Mouse (Mus musculus) hindbrain, embryonic 14.5 days (tissue): ENCODE results near the gene Chrm3. TPM values are rescaled to one million over a fixed set of nuclear protein-coding genes. Genes with fewer than 3 reads are reported as not detected.

Source experiments
- ATAC-seq: fragments of 200-750 bp; cut with Nextera tagmentation; 2 replicates; pipeline ENCODE4 v1.8.0; 2017; ENCODE audit warnings: moderate number of reproducible peaks, mild to moderate bottlenecking, moderate TSS enrichment, moderate library complexity; ENCODE audit not compliant: low FRiP score
- DNase-seq: peaks from one replicate; pipeline ENCODE4 v3.0.0-alpha.2; 2015; ENCODE audit warnings: low spot score
- H3K27ac ChIP-seq: fragments of 300-500 bp; sonication (generic); 2 replicates; pipeline ENCODE4 v1.5.1; 2014; ENCODE audit warnings: mild to moderate bottlenecking, moderate library complexity
- H3K27me3 ChIP-seq: fragments of 300-500 bp; sonication (generic); 2 replicates; pipeline ENCODE4 v1.6.1; 2014; ENCODE audit warnings: mild to moderate bottlenecking, low read length, mixed read lengths; ENCODE audit not compliant: control insufficient read depth, insufficient read depth
- H3K36me3 ChIP-seq: fragments of 300-500 bp; sonication (generic); replicated peaks from 2 replicates; pipeline ENCODE4 v1.6.1; 2014; ENCODE audit not compliant: control insufficient read depth, insufficient read depth
- H3K4me1 ChIP-seq: fragments of 300-500 bp; sonication (generic); replicated peaks from 2 replicates; pipeline ENCODE4 v1.6.1; 2014; ENCODE audit warnings: antibody characterized with exemption, low read length, mixed read lengths; ENCODE audit not compliant: control insufficient read depth, insufficient read depth
- H3K4me2 ChIP-seq: fragments of 300-500 bp; sonication (generic); replicated peaks from 2 replicates; pipeline ENCODE4 v1.6.1; 2014; ENCODE audit warnings: mild to moderate bottlenecking, moderate library complexity
- H3K4me3 ChIP-seq: fragments of 300-500 bp; sonication (generic); replicated peaks from 2 replicates; pipeline ENCODE4 v1.5.1; 2014; ENCODE audit warnings: mild to moderate bottlenecking, low read length
- H3K9ac ChIP-seq: fragments of 300-500 bp; sonication (generic); 2 replicates; pipeline ENCODE4 v1.6.1; 2014
- H3K9me3 ChIP-seq: fragments of 300-500 bp; sonication (generic); 2 replicates; pipeline ENCODE4 v1.6.1; 2016; ENCODE audit warnings: low read length; ENCODE audit not compliant: control insufficient read depth
- WGBS: fragments of 180-500 bp; shearing (Covaris S2); extraction: QIAGEN DNeasy Blood & Tissue Kit; methylation state at CpG from one replicate; pipeline ENCODE4 v1.1.7; 2014; 5-methylcytosine and 5-hydroxymethylcytosine counted together
- polyA plus RNA-seq: library from polyadenylated mRNA; unstranded; fragments of >200 nt; fragmentation: Nextera tagmentation; extraction: Ambion mirVana; gene quantifications from 2 replicates; pipeline ENCODE4 v1.2.1, GENCODE M21; 2014

The Chrm3 gene
- polyA plus RNA-seq, 1 experiment from 2014 or later: 3.8 TPM

DNA sequence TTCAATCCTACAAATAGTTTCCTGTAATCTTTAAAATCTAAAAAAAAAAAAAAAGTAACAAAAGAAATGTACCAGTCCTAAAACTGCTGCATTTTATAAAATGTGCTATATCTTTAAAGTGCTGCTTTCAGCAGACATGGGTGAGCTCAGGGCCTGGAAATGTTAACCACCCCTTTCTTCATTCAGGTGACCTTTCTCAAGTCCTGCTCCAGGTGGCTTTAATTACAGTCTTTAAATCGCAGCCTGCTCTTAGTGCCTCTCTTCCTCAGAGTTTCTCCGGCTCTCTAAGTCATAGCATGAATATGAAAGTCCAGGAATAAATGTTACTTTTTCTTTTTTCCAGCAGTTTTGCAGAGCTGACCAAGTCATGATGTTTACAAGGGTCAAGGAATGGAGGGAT is 229.6 kb downstream of the Chrm3 start:
- WGBS: 84% methylated on average over 2 of the region's 2 CpGs
- no peak overlapping the region for H3K4me3 ChIP-seq

DNA sequence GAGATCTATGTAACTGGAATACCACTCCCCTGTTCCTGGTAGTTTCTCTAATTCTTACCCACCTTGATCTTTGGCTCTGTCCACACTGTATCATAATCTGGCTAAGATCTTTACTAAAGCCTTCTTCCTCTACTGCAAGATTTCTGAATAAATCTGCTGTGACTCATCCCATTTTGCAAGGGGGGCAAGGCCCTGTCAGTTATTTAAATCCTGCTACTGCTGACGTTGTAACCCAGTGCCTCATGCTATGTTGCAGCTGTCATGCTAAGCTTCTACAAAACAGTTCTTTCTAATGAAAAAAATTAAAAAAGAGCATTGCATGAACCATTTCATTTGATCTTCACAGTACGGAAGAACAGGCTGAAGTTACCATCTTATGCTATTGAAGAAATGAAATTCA is 248.4 kb downstream of the Chrm3 start:
- H3K27ac ChIP-seq: no peak overlapping the region
- no peaks in the 10 kb centered on the region for H3K36me3 ChIP-seq
- DNase-seq (no peak), ATAC-seq (no peak)
- H3K9ac ChIP-seq: no peak overlapping the region
- no peak overlapping the region for H3K4me2 ChIP-seq
- H3K27me3 ChIP-seq: no peaks in the 10 kb centered on the region
- no peak overlapping the region for H3K4me3 ChIP-seq
- H3K9me3 ChIP-seq: no peaks in the 10 kb centered on the region
- WGBS: 78% methylated on average over 2 of the region's 2 CpGs
- no peaks in the 10 kb centered on the region for H3K4me1 ChIP-seq

More for the DNA sequence above, 229.6 kb downstream of the Chrm3 start:
- no peaks in the 10 kb centered on the region for H3K36me3 ChIP-seq
- no peak overlapping the region for H3K4me2 ChIP-seq
- no peaks in the 10 kb centered on the region for H3K9me3 ChIP-seq
- H3K4me1 ChIP-seq: no peaks in the 10 kb centered on the region
- no peak overlapping the region for H3K27ac ChIP-seq
- no peaks in the 10 kb centered on the region for H3K27me3 ChIP-seq
- no peak overlapping the region for H3K9ac ChIP-seq
- ATAC-seq (no peak), DNase-seq (no peak)

DNA sequence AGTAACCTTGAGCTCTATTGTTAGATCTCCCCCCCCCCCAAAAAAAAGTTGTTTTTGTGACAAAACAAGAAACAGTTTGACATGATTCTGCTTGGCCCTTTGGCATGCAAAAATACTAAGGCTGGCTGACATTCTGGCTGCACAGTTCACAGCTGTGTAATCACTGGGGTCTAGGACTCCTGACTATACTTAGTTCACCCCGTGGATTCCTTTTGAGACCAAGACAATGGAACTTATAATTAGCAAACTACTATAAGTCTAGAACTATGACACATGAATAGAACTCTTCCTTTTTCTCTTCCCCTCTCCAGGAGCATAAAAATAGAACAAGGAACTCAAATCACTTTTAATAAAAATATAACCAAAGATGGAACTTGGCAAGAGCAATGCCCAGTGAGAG is 251.1 kb downstream of the Chrm3 start:
- no peaks in the 10 kb centered on the region for H3K27me3 ChIP-seq
- WGBS: 36% methylated on average over 1 of the region's 1 CpGs
- DNase-seq: no peak
- H3K27ac ChIP-seq: no peak overlapping the region
- H3K9me3 ChIP-seq: no peaks in the 10 kb centered on the region
- H3K4me1 ChIP-seq: no peaks in the 10 kb centered on the region
- no peak for ATAC-seq
- H3K4me3 ChIP-seq: no peak overlapping the region
- no peak overlapping the region for H3K4me2 ChIP-seq
- H3K36me3 ChIP-seq: no peaks in the 10 kb centered on the region
- no peak overlapping the region for H3K9ac ChIP-seq

DNA sequence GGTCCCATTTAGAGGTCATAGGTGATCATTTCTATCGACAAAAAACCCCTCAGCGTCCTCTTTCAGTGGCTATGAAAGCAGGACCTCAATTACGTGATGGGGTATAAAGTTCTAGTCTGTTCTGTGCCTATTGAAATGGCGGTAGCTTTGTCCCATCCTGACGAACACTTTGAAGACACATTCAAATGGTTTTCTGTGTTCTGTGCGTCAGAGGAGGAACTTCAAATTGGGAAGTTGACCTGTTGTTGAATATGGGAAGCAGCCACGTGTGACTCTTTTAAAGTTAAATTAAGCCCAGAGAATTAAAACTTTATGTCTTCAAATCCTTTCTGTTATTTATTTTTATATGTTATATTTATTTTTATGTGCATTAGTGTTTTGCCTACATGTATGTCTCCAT is 253.3 kb downstream of the Chrm3 start:
- Histone ChIP-seq H3K27ac (no peak overlapping the region), H3K9me3 (no peaks in the 10 kb centered on the region), H3K36me3 (no peaks in the 10 kb centered on the region), H3K4me2 (no peak overlapping the region), H3K4me1 (no peaks in the 10 kb centered on the region), H3K4me3 (no peak overlapping the region), H3K9ac (no peak overlapping the region), H3K27me3 (no peaks in the 10 kb centered on the region)
- 82% methylated on average over 7 of the region's 7 CpGs for WGBS
- no peak for ATAC-seq
- no peak for DNase-seq

DNA sequence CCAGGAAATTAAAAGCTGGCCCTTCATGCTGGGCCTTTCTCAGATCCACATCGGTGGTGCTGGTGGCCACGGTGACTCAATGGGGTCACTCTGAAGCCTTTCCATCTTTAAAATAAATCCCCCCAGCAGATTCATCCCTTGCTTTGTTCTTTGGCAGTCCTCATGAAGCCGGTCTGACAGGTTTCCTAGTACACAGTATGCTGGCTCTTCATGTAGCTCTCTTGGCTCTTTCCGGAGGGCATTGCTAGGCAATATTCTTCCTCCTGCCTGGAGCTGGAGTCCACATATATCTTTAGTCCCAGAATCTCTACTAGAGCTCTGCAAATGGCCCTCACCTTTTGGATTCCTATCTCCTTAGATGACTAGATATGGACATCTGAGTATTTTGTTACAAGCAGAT is 269.9 kb downstream of the Chrm3 start:
- Histone ChIP-seq H3K36me3 (no peaks in the 10 kb centered on the region), H3K4me2 (no peak overlapping the region), H3K27me3 (no peaks in the 10 kb centered on the region), H3K4me3 (no peak overlapping the region), H3K4me1 (no peaks in the 10 kb centered on the region), H3K9me3 (no peaks in the 10 kb centered on the region), H3K27ac (no peak overlapping the region), H3K9ac (no peak overlapping the region)
- WGBS: 84% methylated on average over 4 of the region's 4 CpGs
- DNase-seq (no peak), ATAC-seq (no peak)

DNA sequence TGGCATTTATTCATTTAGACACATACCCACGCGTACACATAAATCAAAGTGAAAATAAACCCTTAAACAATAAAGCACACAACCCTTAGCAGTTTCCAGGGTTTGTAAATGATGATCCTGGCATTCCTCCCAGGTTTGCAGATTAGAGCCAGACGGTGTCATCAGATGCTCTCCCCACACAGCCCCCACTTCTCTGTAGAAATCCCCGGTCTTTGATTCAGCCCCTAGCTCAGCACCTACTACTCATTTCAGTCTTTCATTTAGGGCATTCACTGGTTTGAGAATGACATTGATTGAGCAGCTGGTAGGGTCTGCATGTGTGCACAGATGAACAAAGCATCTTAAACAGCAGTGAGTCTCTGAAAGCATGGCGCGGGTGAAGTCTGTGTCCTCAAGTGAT is 274.3 kb downstream of the Chrm3 start:
- no peak for ATAC-seq
- 76% methylated on average over 6 of the region's 6 CpGs for WGBS
- no peak for DNase-seq

DNA sequence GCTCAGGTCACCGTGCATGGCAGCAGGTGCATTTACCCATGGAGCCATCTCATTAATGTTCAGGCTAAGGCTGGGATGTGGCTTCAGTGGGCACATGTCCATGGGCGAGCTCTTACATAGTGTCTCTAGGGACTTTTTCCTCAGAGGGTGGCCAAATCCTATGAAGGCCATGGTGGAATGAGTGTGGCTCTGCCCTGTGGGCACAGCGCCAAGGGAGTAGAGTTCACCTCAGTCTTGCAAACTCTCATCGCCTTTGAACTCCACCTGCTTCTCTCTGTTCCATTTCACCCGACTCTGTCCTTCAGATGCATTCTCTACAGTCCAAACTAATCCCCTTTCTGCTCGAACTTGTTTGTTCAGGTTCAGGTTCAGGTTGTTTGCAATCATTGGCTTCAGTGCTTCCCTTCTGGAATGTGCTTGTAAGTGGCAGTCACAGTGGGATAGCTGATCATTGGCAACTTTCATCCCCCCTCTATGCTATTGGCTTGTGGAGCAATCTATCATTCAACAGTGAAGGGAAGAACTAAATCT is 278.7 kb downstream of the Chrm3 start:
- H3K36me3 ChIP-seq: no peaks in the 10 kb centered on the region
- H3K4me3 ChIP-seq: no peak overlapping the region
- H3K4me1 ChIP-seq: no peaks in the 10 kb centered on the region
- no peak overlapping the region for H3K27ac ChIP-seq
- no peak overlapping the region for H3K9ac ChIP-seq
- DNase-seq (no peak), ATAC-seq (no peak)
- no peaks in the 10 kb centered on the region for H3K9me3 ChIP-seq
- no peak overlapping the region for H3K4me2 ChIP-seq
- WGBS: 89% methylated on average over 6 of the region's 6 CpGs
- no peaks in the 10 kb centered on the region for H3K27me3 ChIP-seq

More for the DNA sequence above, 274.3 kb downstream of the Chrm3 start:
- Histone ChIP-seq H3K9me3 (no peaks in the 10 kb centered on the region), H3K27ac (no peak overlapping the region), H3K4me3 (no peak overlapping the region), H3K4me2 (no peak overlapping the region), H3K4me1 (no peaks in the 10 kb centered on the region), H3K9ac (no peak overlapping the region), H3K27me3 (no peaks in the 10 kb centered on the region), H3K36me3 (no peaks in the 10 kb centered on the region)

DNA sequence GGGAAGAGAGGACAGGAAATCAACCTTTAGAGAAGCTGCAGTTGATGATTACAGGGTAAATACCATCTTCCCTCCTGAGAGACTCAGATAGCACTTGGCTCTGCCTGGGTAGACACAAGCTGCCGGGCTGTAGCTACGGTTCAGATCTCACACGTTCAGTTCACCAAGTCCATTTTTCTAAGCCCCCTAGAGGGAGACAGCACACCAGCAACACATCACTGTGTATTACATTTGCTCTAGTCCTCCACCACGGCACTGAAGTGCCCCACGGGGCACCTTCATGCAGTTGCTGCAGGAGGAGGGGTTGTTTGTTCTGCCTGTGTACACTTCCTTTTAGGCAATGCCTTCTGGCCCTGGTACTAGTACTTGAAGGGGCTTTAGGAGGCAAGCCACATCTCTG is 289.5 kb downstream of the Chrm3 start:
- Histone ChIP-seq H3K9me3 (no peaks in the 10 kb centered on the region), H3K36me3 (no peaks in the 10 kb centered on the region), H3K4me1 (no peaks in the 10 kb centered on the region), H3K4me2 (no peak overlapping the region), H3K4me3 (no peak overlapping the region), H3K27me3 (no peaks in the 10 kb centered on the region), H3K27ac (no peak overlapping the region), H3K9ac (no peak overlapping the region)
- WGBS: 32% methylated on average over 5 of the region's 5 CpGs
- ATAC-seq (peak; percentile 65; the same call in 1 of the 2 replicates), DNase-seq (peak; percentile 45)

DNA sequence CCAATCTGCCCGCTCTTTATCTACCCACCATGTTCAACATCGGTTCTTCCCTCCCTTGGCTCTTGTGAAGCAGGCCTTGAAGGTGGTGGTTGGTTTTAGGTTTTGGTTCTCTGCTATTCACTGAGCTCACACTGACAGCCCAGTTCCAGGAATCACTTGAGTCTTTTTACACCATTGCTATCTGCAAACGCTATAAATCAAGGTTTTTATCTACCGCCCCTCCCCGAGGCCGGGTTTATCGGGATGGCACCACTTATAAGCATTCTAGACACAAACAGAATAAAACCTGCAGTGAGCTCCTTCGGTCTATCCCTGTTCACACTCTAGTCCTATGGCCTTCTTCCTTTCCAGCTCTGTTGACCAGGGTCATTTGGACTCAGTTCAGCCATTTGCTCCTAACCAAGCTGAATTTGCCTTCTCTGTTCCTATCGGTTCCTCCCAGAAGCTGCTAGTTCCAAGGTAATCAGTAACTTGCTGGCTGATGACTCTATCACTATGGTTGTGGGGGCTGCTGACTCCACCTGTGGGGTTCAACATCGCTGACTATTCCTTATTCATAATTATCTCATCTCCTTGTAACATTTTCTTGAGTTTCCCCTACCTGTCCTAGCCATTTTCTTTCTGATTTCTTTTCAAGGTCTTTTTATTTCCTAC is 291.6 kb downstream of the Chrm3 start:
- Histone ChIP-seq H3K4me2 (no peak overlapping the region), H3K4me3 (no peak overlapping the region), H3K4me1 (no peaks in the 10 kb centered on the region), H3K27me3 (no peaks in the 10 kb centered on the region), H3K27ac (no peak overlapping the region), H3K9me3 (no peaks in the 10 kb centered on the region), H3K36me3 (no peaks in the 10 kb centered on the region), H3K9ac (no peak overlapping the region)
- no peak for ATAC-seq
- 90% methylated on average over 10 of the region's 10 CpGs for WGBS
- DNase-seq: no peak
